Mouse (Mus musculus): ENCODE data around the gene Gm49354.
"Not testable (repeated sequence)": the region's sequence is repeated elsewhere in the genome, so short reads cannot be mapped to it uniquely, and the experiment has no call there.

Gm49354 gene

GRCm38 (mm10) chr13:59782145-59782544 lies at the start of gene Gm49354:
TSS of gene Gm49354 (minus strand) at chr13:59782245.
- DNase-seq (ENCODE audit: low spot score): no peak

GRCm38 (mm10) chr13:59825966-59826365 lies 43.9 kb upstream of the Gm49354 start:
- DNase-seq (ENCODE audit: low spot score): no peak

GRCm38 (mm10) chr13:59822507-59823462 lies 40.7 kb upstream of the Gm49354 start, which contains the start of gene Tut7:
TSS of gene Tut7 (minus strand) at chr13:59823147.
- DNase-seq (ENCODE audit: low spot score): peak; percentile 85

DNA sequence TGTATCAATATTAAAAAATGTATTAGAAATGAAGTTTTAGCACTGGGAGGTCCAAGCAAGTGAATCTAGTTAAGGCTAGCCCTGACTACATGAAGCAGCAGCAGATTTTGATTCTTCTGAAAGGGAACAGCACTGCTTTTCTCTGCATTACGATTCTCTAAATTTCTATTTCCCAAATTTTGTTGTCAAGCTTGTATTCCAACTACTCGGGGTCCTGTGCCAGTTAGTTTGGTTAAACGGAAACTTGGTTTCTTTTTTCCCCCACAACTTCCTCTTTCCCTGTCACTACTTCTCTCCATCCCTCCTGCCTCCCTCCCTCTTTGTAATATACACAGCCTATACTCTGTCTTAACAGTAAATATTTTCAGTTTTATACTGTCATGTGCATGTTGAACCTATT lies 38.8 kb upstream of the Gm49354 start:
- DNase-seq (ENCODE audit: low spot score): no peak

GRCm38 (mm10) chr13:59820114-59820513 lies 38.1 kb upstream of the Gm49354 start:
- DNase-seq (ENCODE audit: low spot score): no peak

DNA sequence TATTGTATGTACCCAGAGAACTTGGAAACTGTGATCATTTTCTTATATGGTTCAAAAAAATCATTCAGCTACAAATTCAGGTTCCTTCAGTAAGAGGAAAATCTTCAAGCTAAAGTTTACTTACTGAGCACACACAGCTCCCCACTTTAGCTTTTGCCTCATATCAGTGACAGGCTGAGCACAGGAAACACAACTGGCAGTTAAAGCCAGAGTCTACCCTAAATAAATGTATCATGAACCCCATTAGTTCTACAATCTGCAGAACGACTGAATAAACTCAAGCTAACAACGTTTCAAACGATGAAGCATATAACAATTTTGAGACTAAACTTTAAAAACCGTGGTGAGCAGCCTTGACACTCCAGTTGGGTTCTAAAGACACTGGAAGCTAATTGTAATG lies 35.3 kb upstream of the Gm49354 start:
- no peak for DNase-seq (ENCODE audit: low spot score)

- DNase-seq (ENCODE audit: low spot score): no peak
Observed at GRCm38 (mm10) chr13:59814109-59814591, 32.1 kb upstream of the Gm49354 start.

- DNase-seq (ENCODE audit: low spot score): no peak
Observed at GRCm38 (mm10) chr13:59811581-59811980, 29.5 kb upstream of the Gm49354 start.

DNA sequence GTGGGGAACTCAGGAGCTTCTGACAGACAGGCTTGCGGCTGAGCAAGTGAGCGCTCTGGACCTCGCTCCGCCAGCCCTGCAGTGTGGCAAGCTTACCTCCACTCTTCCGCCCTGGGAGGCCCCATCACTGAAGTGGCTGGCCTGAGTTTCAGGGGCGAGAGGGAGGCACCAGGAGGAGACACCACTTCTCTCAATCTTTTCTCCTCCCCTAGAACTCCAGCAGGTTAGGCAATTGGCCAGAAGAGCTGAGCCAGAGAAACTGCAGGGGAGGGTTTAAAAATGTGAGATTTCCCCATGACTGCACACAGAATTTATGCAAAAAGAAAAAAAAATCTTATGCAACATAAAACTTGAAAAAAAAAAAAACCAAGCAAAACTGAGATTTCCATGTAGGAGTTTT lies 19.0 kb upstream of the Gm49354 start:
- DNase-seq (ENCODE audit: low spot score): peak; percentile 30

DNA sequence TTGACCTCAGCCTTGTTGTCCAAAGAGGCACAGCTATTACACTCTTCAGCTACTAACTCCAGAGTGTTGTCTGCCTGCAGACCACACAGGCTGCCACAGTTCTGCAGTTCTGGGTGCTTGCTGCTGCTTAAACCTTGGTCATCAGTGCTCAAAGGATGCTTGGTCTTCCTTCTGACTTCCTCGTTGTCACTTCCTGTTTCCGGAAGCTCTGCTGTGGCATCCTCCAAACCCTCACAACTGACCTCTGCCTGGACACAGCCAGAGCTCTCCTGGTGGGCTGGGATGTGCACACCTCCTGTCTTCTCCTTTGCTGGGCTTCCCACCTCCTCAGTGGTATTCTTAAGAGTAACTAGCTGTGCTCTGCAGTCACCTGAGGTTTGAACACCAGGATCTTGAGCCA lies 18.0 kb upstream of the Gm49354 start:
- no peak for DNase-seq (ENCODE audit: low spot score)

DNA sequence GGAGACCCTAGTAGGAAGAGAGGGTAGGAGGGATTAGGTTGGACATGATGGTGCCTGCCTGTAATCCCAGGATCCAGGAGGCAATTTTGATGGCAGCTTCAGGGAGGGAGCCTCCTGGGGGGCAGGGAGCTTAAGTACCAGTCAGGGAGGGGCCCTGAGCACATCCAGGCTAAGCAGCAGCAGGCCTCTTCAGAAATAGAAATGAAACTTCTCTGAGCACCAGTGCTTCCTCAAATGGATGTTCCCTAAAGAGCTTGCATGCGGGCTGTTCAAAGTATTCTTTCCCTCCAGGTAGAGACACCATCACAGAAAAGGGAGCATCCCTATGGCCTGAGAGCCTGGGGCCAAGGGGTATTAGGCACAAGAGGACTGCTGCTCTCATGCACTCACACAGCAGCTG lies 16.3 kb upstream of the Gm49354 start:
- no peak for DNase-seq (ENCODE audit: low spot score)

DNA sequence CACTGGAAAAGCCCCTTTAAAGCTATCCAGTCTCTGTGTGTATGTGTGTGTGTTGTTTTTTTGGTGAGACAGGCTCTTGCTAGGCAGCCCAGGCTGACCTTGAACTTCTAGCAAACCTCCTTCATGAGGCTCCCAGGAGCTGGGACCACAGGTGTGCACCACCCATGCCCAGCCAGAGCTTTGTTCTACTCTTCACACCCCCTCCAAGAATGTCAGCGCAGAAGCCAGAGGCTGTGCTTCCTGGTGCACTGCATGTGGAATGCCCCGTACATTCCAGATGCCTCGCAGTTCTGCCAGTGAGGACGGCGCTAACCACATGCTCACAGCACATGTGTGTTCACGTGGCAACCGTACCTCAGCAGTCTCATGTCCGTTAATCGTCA lies 14.4 kb upstream of the Gm49354 start:
- DNase-seq (ENCODE audit: low spot score): no peak

DNA sequence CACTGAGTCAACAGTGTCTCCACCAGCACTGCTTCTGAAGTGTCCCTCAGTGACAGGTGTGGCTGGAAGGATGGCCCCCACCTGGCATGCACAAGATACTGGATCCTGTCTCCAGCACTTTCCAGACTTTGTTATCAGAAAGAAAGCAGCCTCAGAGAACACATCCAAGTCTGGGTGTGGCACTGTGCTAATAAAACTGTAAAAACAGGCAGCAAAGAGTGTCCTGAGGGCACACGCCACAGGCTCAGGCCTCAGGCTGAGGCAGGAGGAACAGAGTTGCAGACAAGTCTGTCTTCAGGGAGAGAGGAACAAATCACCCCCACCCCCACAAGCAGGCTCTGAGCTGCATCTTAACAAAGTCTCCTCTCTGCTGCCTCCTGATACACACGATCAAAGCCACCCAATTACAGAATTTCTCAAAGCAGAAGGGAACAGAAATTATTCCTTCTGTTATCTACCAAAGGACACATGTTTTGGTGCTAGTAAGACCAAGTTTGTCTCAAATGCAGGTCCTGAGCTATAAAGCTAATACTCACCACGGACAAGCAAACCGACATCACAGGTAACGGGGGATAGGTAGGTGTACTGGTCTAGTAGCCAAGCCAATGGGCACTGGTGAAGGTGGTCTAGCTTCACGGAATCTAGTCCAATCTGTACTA lies 13.9 kb upstream of the Gm49354 start:
- DNase-seq (ENCODE audit: low spot score): no peak

DNA sequence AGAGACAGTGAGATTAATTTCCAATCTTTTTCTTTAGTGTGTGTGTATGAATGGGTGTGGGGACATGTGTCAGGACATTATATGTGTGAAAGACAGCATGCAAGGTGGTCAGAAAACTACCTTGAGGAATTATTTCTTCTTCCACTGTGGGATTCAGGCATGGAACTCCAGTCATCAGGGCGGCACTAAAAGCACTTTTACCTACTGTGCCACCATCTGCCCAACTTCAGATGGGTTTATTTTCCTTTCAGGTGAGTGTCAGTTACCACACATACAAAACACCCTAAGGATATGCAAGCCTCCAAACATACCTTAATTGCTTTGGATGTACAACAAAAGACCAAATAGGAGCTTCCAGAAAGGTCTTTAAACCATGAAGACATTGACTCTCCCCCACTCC lies 12.7 kb upstream of the Gm49354 start:
- no peak for DNase-seq (ENCODE audit: low spot score)

DNA sequence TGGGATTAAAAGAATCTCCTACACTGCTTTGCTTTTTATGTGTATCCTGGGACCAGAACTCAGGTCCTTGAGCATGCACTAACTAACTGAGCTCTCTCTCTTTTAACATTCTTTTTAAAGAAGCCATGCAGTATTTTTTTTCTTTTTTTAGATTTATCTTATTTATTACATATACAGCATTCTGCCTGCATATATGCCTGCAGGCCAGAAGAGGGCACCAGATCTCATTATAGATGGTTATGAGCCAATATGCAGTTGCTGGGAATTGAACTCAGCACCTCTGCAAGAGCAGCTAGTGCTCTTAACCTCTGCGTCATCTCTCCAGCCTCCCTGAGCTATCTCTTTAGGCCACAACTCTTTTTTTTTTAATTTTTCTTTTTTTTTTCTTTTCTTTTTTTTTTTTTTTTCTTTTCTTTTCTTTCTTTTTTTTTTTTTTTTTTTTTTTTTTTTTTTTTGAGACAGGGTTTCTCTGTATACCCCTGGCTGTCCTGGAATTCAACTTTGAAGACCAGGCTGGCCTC lies 2.2 kb downstream of the Gm49354 start:
- not testable (repeated sequence) for DNase-seq (ENCODE audit: low spot score)

GRCm38 (mm10) chr13:59779213-59779612 lies 2.8 kb downstream of the Gm49354 start:
- DNase-seq (ENCODE audit: low spot score): no peak

- DNase-seq (ENCODE audit: low spot score): no peak
Observed at GRCm38 (mm10) chr13:59775168-59775567, 6.9 kb downstream of the Gm49354 start.

DNA sequence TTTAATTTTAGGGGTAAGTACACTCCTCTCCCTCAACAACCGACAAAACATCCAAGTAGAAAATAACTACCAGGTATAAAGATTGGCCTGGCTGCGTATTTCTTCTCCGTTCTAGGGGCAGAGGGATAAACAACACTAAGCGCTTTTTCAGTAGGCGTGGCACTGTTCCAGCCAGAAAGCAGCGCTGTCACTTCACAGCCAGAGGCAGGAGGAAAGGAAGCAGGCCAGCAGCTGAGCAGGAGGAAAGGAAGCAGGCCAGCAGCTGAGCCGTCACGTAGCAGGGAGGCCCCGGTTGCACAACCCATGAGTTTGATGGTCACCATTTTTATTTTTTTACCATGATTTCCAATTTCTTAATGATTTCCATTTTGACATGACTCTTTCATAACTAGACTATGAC lies 10.8 kb downstream of the Gm49354 start:
- peak; percentile 37 for DNase-seq (ENCODE audit: low spot score)

GRCm38 (mm10) chr13:59770847-59771246 lies 11.2 kb downstream of the Gm49354 start:
- no peak for DNase-seq (ENCODE audit: low spot score)

- DNase-seq (ENCODE audit: low spot score): peak; percentile 84
Observed at GRCm38 (mm10) chr13:59770164-59770562, 11.9 kb downstream of the Gm49354 start.

DNA sequence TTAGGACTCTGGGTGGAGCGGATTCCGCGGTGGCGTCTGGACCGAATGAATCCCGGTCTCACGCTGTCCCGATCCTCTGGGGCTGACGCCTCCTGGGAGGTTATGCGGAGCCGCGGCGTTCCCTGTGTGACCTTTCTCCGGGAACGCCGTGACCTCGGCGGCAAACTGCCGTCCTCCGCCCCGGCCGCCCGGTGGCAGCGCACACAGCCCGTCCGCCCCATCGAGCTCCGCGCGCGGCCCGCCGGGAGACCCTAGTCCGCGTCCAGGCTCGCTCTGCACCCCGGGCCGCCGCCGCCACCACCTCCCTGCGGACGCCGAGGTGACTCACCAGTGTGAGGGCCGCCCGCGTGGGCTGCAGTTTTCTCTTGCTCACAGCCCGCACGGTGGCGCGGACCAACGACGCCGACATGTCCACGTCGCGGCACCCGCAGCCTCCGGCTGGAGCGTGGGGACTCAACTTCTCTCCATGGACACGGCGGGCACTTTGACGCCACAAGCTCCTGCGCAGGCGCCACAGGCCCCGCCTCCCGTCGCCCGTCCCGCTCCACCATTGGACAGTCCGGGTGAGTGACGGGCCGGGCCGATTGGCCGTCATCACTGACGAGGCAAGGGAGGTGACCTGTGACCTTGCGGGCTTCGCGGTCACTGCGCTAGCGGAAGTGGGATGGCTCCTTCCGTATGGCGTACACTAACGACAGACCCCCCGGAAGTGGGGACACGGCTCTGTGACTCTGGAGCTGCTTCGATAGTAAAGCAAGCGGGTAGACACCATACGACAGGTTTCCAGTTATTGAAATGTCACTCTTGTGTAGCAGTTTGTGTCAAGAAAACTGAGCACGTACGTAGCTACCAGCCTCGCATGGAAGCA lies 12.5 kb downstream of the Gm49354 start, which contains the start of gene Isca1:
Isca1 (minus strand) TSS at position 515 of the 868 bp plus-strand sequence.
- peak; percentile 98 for DNase-seq (ENCODE audit: low spot score)

- no peak for DNase-seq (ENCODE audit: low spot score)
Observed at GRCm38 (mm10) chr13:59768531-59768930, 13.5 kb downstream of the Gm49354 start.
